Mouse (Mus musculus): ENCODE data around the gene Tmem42. TPM values are rescaled to one million over a fixed set of nuclear protein-coding genes. Genes with fewer than 3 reads are reported as not detected.

The Tmem42 gene
- polyA plus RNA-seq, 1 experiment from 2014 or later = 25.0 TPM

GRCm38 (mm10) chr9:123060172-123060571 lies 39.0 kb downstream of the Tmem42 start:
- H3K9ac ChIP-seq = no peak overlapping the region
- WGBS = 91% methylated on average over 3 of the region's 3 CpGs
- no peaks in the 10 kb centered on the region for H3K36me3 ChIP-seq
- no peak overlapping the region for H3K4me3 ChIP-seq
- no peaks in the 10 kb centered on the region for H3K27me3 ChIP-seq
- no peaks in the 10 kb centered on the region for H3K4me1 ChIP-seq (replicated peaks)
- no peak overlapping the region for H3K4me2 ChIP-seq
- ATAC-seq (ENCODE audit: low FRiP score) = no peak
- H3K27ac ChIP-seq = no peak overlapping the region
- no peaks in the 10 kb centered on the region for H3K9me3 ChIP-seq

Other genes starting within 250 kb of the Tmem42 start
- 7.4 and 7.9 TPM in 2 replicates for gene Tcaim, start 215.8 kb upstream of the Tmem42 start, polyA plus RNA-seq (2015; fragmentation: Nextera tagmentation; extraction: Ambion mirVana)
- gene Gm35549, start 177.3 kb upstream of the Tmem42 start, polyA plus RNA-seq (2015; fragmentation: Nextera tagmentation; extraction: Ambion mirVana) = 0.51 and 0.56 TPM in 2 replicates
- gene Zfp445, start 155.3 kb upstream of the Tmem42 start, polyA plus RNA-seq (2015; fragmentation: Nextera tagmentation; extraction: Ambion mirVana) = 96.8 and 102 TPM in 2 replicates
- gene Zkscan7, start 135.6 kb upstream of the Tmem42 start, polyA plus RNA-seq (2015; fragmentation: Nextera tagmentation; extraction: Ambion mirVana) = 3.9 and 4.5 TPM in 2 replicates
- gene Zfp105, start 98.3 kb upstream of the Tmem42 start, polyA plus RNA-seq (2015; fragmentation: Nextera tagmentation; extraction: Ambion mirVana) = 24.8 and 24.9 TPM in 2 replicates
- 32.1 and 34.9 TPM in 2 replicates for gene 1110059G10Rik, start 70.3 kb upstream of the Tmem42 start, polyA plus RNA-seq (2015; fragmentation: Nextera tagmentation; extraction: Ambion mirVana)
- 14.8 and 16.6 TPM in 2 replicates for gene Kif15, start 70.3 kb upstream of the Tmem42 start, polyA plus RNA-seq (2015; fragmentation: Nextera tagmentation; extraction: Ambion mirVana)
- gene Tgm4, start 13.4 kb downstream of the Tmem42 start, polyA plus RNA-seq (2015; fragmentation: Nextera tagmentation; extraction: Ambion mirVana) = 0.48 and 0.55 TPM in 2 replicates
- gene Zdhhc3, start 91.9 kb downstream of the Tmem42 start, polyA plus RNA-seq (2015; fragmentation: Nextera tagmentation; extraction: Ambion mirVana) = 81.8 TPM in 2 replicates
- 75.8 and 78.1 TPM in 2 replicates for gene Exosc7, start 91.9 kb downstream of the Tmem42 start, polyA plus RNA-seq (2015; fragmentation: Nextera tagmentation; extraction: Ambion mirVana)
- 0.62 and 0.93 TPM in 2 replicates for gene Clec3b, start 129.6 kb downstream of the Tmem42 start, polyA plus RNA-seq (2015; fragmentation: Nextera tagmentation; extraction: Ambion mirVana)
- 0.09 and 0.16 TPM in 2 replicates for gene Cdcp1, start 194.7 kb downstream of the Tmem42 start, polyA plus RNA-seq (2015; fragmentation: Nextera tagmentation; extraction: Ambion mirVana)
- 22.0 and 24.5 TPM in 2 replicates for gene Tmem158, start 239.4 kb downstream of the Tmem42 start, polyA plus RNA-seq (2015; fragmentation: Nextera tagmentation; extraction: Ambion mirVana)

Measured in hindbrain, embryonic 13.5 days (tissue).